In genomic region chr2:127371484-127371861, GRCm38 (mm10) we compare ENCODE assay signal across 12 mouse cellular contexts. TPM values are rescaled to one million over a fixed set of nuclear protein-coding genes. Genes with fewer than 3 reads are reported as not detected.
DNase-seq lines count a peak whose midpoint lies in the region; ATAC-seq and TF ChIP-seq lines count a peak whose summit lies in the region.
"Had no signal": no experiment of that assay in that cellular context is flagged by ENCODE, and none has a peak within 500 bp of the region (broad histone marks: within the 10 kb centered on the region; RNA-seq: fewer than 3 reads in every experiment).

No protein-coding gene starts in this region.

- DNase-seq in heart, postnatal 25 days (ENCODE audit: low spot score), result no peak
- peak; percentile 94 for DNase-seq in kidney, adult 2 months
- DNase-seq in B cell, adult 2 months, result no peak
- no peak for DNase-seq in thymus, postnatal 25 days
- DNase-seq: cerebellum, adult 9-10 months had no signal

- peak overlapping the region; percentile 65 for H3K4me2 ChIP-seq in heart, embryonic 11.5 days
- no peak overlapping the region for H3K4me2 ChIP-seq in embryonic facial prominence, embryonic 15.5 days (replicated peaks)
- H3K4me2 ChIP-seq in liver, embryonic 12.5 days, result peak overlapping the region; percentile 95
- H3K4me2 ChIP-seq in midbrain, embryonic 16.5 days (ENCODE audit: low read length), result no peak overlapping the region
- H3K4me2 ChIP-seq: neural tube, embryonic 13.5 days had no signal

- TF ChIP-seq POLR2A in kidney, adult 2 months (IDR thresholded peaks at IDR 0.05; ENCODE audit: low read depth, low read length), result peak; percentile 39

- intact Hi-C loops in heart, postnatal 25 days (cut with DNase I), result no loop called here

- peaks cover 53% of the 10 kb centered on the region for H3K4me1 ChIP-seq in heart, embryonic 11.5 days (ENCODE audit: control insufficient read depth, insufficient read depth, low read length)
- H3K4me1 ChIP-seq in embryonic facial prominence, embryonic 15.5 days, result no peaks in the 10 kb centered on the region
- H3K4me1 ChIP-seq in kidney, adult 2 months (ENCODE audit: control insufficient read depth, insufficient read depth, low read length), result peaks cover 28% of the 10 kb centered on the region; the same call in 1 of the 2 replicates
- H3K4me1 ChIP-seq in liver, embryonic 12.5 days, result peaks cover 100% of the 10 kb centered on the region
- no peaks in the 10 kb centered on the region for H3K4me1 ChIP-seq in midbrain, embryonic 16.5 days (ENCODE audit: control insufficient read depth, insufficient read depth, low read length)
- H3K4me1 ChIP-seq: neural tube, embryonic 13.5 days had no signal

- H3K27ac ChIP-seq in heart, embryonic 11.5 days (ENCODE audit: low read depth, low read length), result peak overlapping the region; percentile 90
- H3K27ac ChIP-seq in embryonic facial prominence, embryonic 15.5 days (replicated peaks), result no peak overlapping the region
- peak overlapping the region; percentile 89 for H3K27ac ChIP-seq in kidney, adult 2 months (ENCODE audit: insufficient read depth, low read depth, low read length)
- H3K27ac ChIP-seq in liver, embryonic 12.5 days, result peak overlapping the region; percentile 97
- no peak overlapping the region for H3K27ac ChIP-seq in midbrain, embryonic 16.5 days (ENCODE audit: low read length)
- H3K27ac ChIP-seq: neural tube, embryonic 13.5 days had no signal

- peaks cover under 1% of the 10 kb centered on the region; the same call in 1 of the 2 replicates for H3K27me3 ChIP-seq in heart, embryonic 11.5 days (ENCODE audit: control insufficient read depth, insufficient read depth, low read length)
- H3K27me3 ChIP-seq in embryonic facial prominence, embryonic 15.5 days, result peaks cover 13% of the 10 kb centered on the region
- H3K27me3 ChIP-seq in kidney, adult 2 months (replicated peaks; ENCODE audit: control insufficient read depth, insufficient read depth, low read length), result no peaks in the 10 kb centered on the region
- H3K27me3 ChIP-seq in liver, embryonic 12.5 days (replicated peaks), result peaks cover 16% of the 10 kb centered on the region
- peaks cover 1% of the 10 kb centered on the region; the same call in 1 of the 2 replicates for H3K27me3 ChIP-seq in midbrain, embryonic 16.5 days (ENCODE audit: control insufficient read depth, insufficient read depth, low read depth, low read length)

- peak; percentile 80 for ATAC-seq in heart, embryonic 11.5 days (replicated peaks; ENCODE audit: insufficient number of reproducible peaks, low FRiP score, low TSS enrichment)
- peak; percentile 21; the same call in 1 of the 2 replicates for ATAC-seq in embryonic facial prominence, embryonic 15.5 days (ENCODE audit: insufficient number of reproducible peaks, low FRiP score, low TSS enrichment, low read depth)
- ATAC-seq in liver, embryonic 12.5 days, result peak; percentile 78
- no peak for ATAC-seq in midbrain, embryonic 16.5 days

- WGBS in heart, embryonic 11.5 days (ENCODE audit: insufficient replicate concordance), result no CpG with 5 or more reads among the region's 1 CpGs
- 83% methylated on average over 1 of the region's 1 CpGs for WGBS in embryonic facial prominence, embryonic 15.5 days
- WGBS in kidney, adult 2 months, result 56% methylated on average over 1 of the region's 1 CpGs
- WGBS in liver, embryonic 12.5 days (ENCODE audit: insufficient replicate concordance), result 29% methylated on average over 1 of the region's 1 CpGs
- WGBS in midbrain, embryonic 16.5 days, result 89% methylated on average over 1 of the region's 1 CpGs

- no peaks in the 10 kb centered on the region for H3K9me3 ChIP-seq in heart, embryonic 11.5 days (replicated peaks; ENCODE audit: control insufficient read depth, low read length)
- no peaks in the 10 kb centered on the region for H3K9me3 ChIP-seq in embryonic facial prominence, embryonic 15.5 days (replicated peaks)
- H3K9me3 ChIP-seq in liver, embryonic 12.5 days (replicated peaks), result no peaks in the 10 kb centered on the region
- H3K9me3 ChIP-seq in midbrain, embryonic 16.5 days (replicated peaks; ENCODE audit: control insufficient read depth, low read length, poor library complexity, severe bottlenecking), result no peaks in the 10 kb centered on the region
- H3K9me3 ChIP-seq: neural tube, embryonic 13.5 days had no signal

- no peaks in the 10 kb centered on the region; the same call in 1 of the 2 replicates for H3K36me3 ChIP-seq in heart, embryonic 11.5 days (ENCODE audit: control insufficient read depth, insufficient read depth, low read length)
- H3K36me3 ChIP-seq in embryonic facial prominence, embryonic 15.5 days, result no peaks in the 10 kb centered on the region
- no peaks in the 10 kb centered on the region for H3K36me3 ChIP-seq in kidney, adult 2 months (ENCODE audit: control insufficient read depth, insufficient read depth, low read length)
- H3K36me3 ChIP-seq in liver, embryonic 12.5 days, result peaks cover 26% of the 10 kb centered on the region
- H3K36me3 ChIP-seq in midbrain, embryonic 16.5 days (ENCODE audit: control insufficient read depth, insufficient read depth, low read length), result no peaks in the 10 kb centered on the region
- H3K36me3 ChIP-seq: neural tube, embryonic 13.5 days had no signal

- TF ChIP-seq CTCF in kidney, adult 2 months (conservative IDR thresholded peaks at IDR 0.05; ENCODE audit: insufficient read depth, insufficient read length, low read depth, low read length), result no peak

- no peak overlapping the region for H3K4me3 ChIP-seq in heart, embryonic 11.5 days (ENCODE audit: low read depth, low read length)
- no peak overlapping the region for H3K4me3 ChIP-seq in embryonic facial prominence, embryonic 15.5 days (replicated peaks)
- H3K4me3 ChIP-seq in kidney, adult 2 months (ENCODE audit: insufficient read depth, low read depth, low read length), result no peak overlapping the region
- peak overlapping the region; percentile 70 for H3K4me3 ChIP-seq in liver, embryonic 12.5 days
- H3K4me3 ChIP-seq in midbrain, embryonic 16.5 days (ENCODE audit: low read depth, low read length), result no peak overlapping the region
- H3K4me3 ChIP-seq: neural tube, embryonic 13.5 days had no signal

- H3K9ac ChIP-seq in heart, embryonic 11.5 days (ENCODE audit: low read depth, low read length), result peak overlapping the region; percentile 35; the same call in 1 of the 2 replicates
- H3K9ac ChIP-seq in embryonic facial prominence, embryonic 15.5 days, result no peak overlapping the region
- peak overlapping the region; percentile 91 for H3K9ac ChIP-seq in liver, embryonic 12.5 days
- no peak overlapping the region for H3K9ac ChIP-seq in midbrain, embryonic 16.5 days (ENCODE audit: low read depth, low read length)
- H3K9ac ChIP-seq: neural tube, embryonic 13.5 days had no signal

RNA-seq across cellular contexts. Expression of gene Adra2b, which starts 8.5 kb away (rescaled TPM):
- polyA plus RNA-seq in heart, embryonic 11.5 days (2014; fragmentation: Nextera tagmentation; extraction: Ambion mirVana), result 10.2 and 12.0 TPM in 2 replicates
- total RNA-seq in heart, postnatal 25 days (2021), result under 1 TPM; 0.61 to 0.88 TPM
- 0.30 and 0.33 TPM in 2 replicates for polyA plus RNA-seq in embryonic facial prominence, embryonic 15.5 days (2015; fragmentation: Nextera tagmentation; extraction: Ambion mirVana)
- 64.7 and 68.2 TPM in 2 replicates for polyA plus RNA-seq in kidney, adult 2 months (2012; rRNA removed)
- polyA plus RNA-seq in liver, embryonic 12.5 days (2016; fragmentation: Nextera tagmentation; extraction: Ambion mirVana), result 38.3 and 42.5 TPM in 2 replicates
- 0.20 and 0.21 TPM in 2 replicates for polyA plus RNA-seq in midbrain, embryonic 16.5 days (2015; fragmentation: Nextera tagmentation; extraction: Ambion mirVana)

RNA-seq across cellular contexts. Expression of gene Astl, which starts 33.0 kb away (rescaled TPM):
- polyA plus RNA-seq in heart, embryonic 11.5 days (2014; fragmentation: Nextera tagmentation; extraction: Ambion mirVana), result not detected in 2 replicates
- total RNA-seq in heart, postnatal 25 days (2021), result not detected
- 0.24 TPM in 1 of 2 replicates, not detected in the other for polyA plus RNA-seq in embryonic facial prominence, embryonic 15.5 days (2015; fragmentation: Nextera tagmentation; extraction: Ambion mirVana)
- not detected in 2 replicates for polyA plus RNA-seq in kidney, adult 2 months (2012; rRNA removed)
- not detected in 2 replicates for polyA plus RNA-seq in liver, embryonic 12.5 days (2016; fragmentation: Nextera tagmentation; extraction: Ambion mirVana)
- polyA plus RNA-seq in midbrain, embryonic 16.5 days (2015; fragmentation: Nextera tagmentation; extraction: Ambion mirVana), result not detected in 2 replicates
- total RNA-seq: left cerebral cortex, postnatal 36 days had no signal
- polyA plus RNA-seq: neural tube, embryonic 13.5 days had no signal

RNA-seq across cellular contexts. Expression of gene Dusp2, which starts 35.5 kb away (rescaled TPM):
- 17.4 and 18.3 TPM in 2 replicates for polyA plus RNA-seq in heart, embryonic 11.5 days (2014; fragmentation: Nextera tagmentation; extraction: Ambion mirVana)
- total RNA-seq in heart, postnatal 25 days (2021), result under 1 TPM; 0.31 to 0.49 TPM
- polyA plus RNA-seq in embryonic facial prominence, embryonic 15.5 days (2015; fragmentation: Nextera tagmentation; extraction: Ambion mirVana), result 9.1 and 10.6 TPM in 2 replicates
- polyA plus RNA-seq in kidney, adult 2 months (2012; rRNA removed), result 1.0 and 5.7 TPM in 2 replicates
- polyA plus RNA-seq in liver, embryonic 12.5 days (2016; fragmentation: Nextera tagmentation; extraction: Ambion mirVana), result 7.3 and 8.0 TPM in 2 replicates
- polyA plus RNA-seq in midbrain, embryonic 16.5 days (2015; fragmentation: Nextera tagmentation; extraction: Ambion mirVana), result 10.8 and 15.6 TPM in 2 replicates

RNA-seq across cellular contexts. Expression of gene Gpat2, which starts 53.5 kb away (rescaled TPM):
- polyA plus RNA-seq in heart, embryonic 11.5 days (2014; fragmentation: Nextera tagmentation; extraction: Ambion mirVana), result 0.30 and 0.34 TPM in 2 replicates
- not detected for total RNA-seq in heart, postnatal 25 days (2021)
- polyA plus RNA-seq in embryonic facial prominence, embryonic 15.5 days (2015; fragmentation: Nextera tagmentation; extraction: Ambion mirVana), result 0.49 and 0.71 TPM in 2 replicates
- polyA plus RNA-seq in kidney, adult 2 months (2012; rRNA removed), result 1.4 and 1.9 TPM in 2 replicates
- polyA plus RNA-seq in liver, embryonic 12.5 days (2016; fragmentation: Nextera tagmentation; extraction: Ambion mirVana), result 0.37 and 0.49 TPM in 2 replicates
- 0.12 and 0.23 TPM in 2 replicates for polyA plus RNA-seq in midbrain, embryonic 16.5 days (2015; fragmentation: Nextera tagmentation; extraction: Ambion mirVana)
- total RNA-seq: hematopoietic stem cell, adult 5-6 weeks had no signal

Comparison
In these comparisons a context has a peak if more than half of its experiments do, and no peak if none do; other contexts are left out.
1. H3K27ac ChIP-seq: peak in heart, embryonic 11.5 days (single experiment), kidney, adult 2 months (single experiment) and liver, embryonic 12.5 days (single experiment); none in embryonic facial prominence, embryonic 15.5 days (single experiment) and midbrain, embryonic 16.5 days (single experiment).
2. H3K4me2 ChIP-seq: peak in heart, embryonic 11.5 days (single experiment) and liver, embryonic 12.5 days (single experiment); none in embryonic facial prominence, embryonic 15.5 days (single experiment) and midbrain, embryonic 16.5 days (single experiment).
3. H3K9ac ChIP-seq: peak in heart, embryonic 11.5 days (single experiment) and liver, embryonic 12.5 days (single experiment); none in embryonic facial prominence, embryonic 15.5 days (single experiment) and midbrain, embryonic 16.5 days (single experiment).